Mouse (Mus musculus) midbrain, postnatal 0 days (tissue): Measurements from ENCODE around the gene Fcrls. TPM values are rescaled to one million over a fixed set of nuclear protein-coding genes. Genes with fewer than 3 reads are reported as not detected.
A peak's percentile ranks its signal among the peaks of the same experiment; 100 is the strongest.

Source experiments
- ATAC-seq: fragments of 200-750 bp; cut with Nextera tagmentation; 2 replicates; pipeline ENCODE4 v1.8.0; 2017; ENCODE audit warnings: moderate number of reproducible peaks, mild to moderate bottlenecking, moderate TSS enrichment, moderate library complexity; ENCODE audit not compliant: low FRiP score
- DNase-seq: peaks from one replicate; pipeline ENCODE4 v3.0.0-alpha.2; 2015; ENCODE audit warnings: low spot score
- H3K27ac ChIP-seq: fragments of 300-500 bp; sonication (generic); 2 replicates; pipeline ENCODE4 v1.5.1; 2014; ENCODE audit warnings: low read depth, mild to moderate bottlenecking, low read length, mixed read lengths
- H3K27me3 ChIP-seq: fragments of 300-500 bp; sonication (generic); 2 replicates; pipeline ENCODE4 v1.6.1; 2014; ENCODE audit warnings: low read length, control low read depth, mixed read lengths; ENCODE audit not compliant: insufficient read depth
- H3K36me3 ChIP-seq: fragments of 300-500 bp; sonication (generic); 2 replicates; pipeline ENCODE4 v1.6.1; 2014; ENCODE audit warnings: low read length, control low read depth, mixed read lengths; ENCODE audit not compliant: insufficient read depth
- H3K4me1 ChIP-seq: fragments of 300-500 bp; sonication (generic); 2 replicates; pipeline ENCODE4 v1.6.1; 2014; ENCODE audit warnings: mild to moderate bottlenecking, control low read depth, antibody characterized with exemption, low read length, mixed read lengths; ENCODE audit not compliant: insufficient read depth
- H3K4me2 ChIP-seq: fragments of 300-500 bp; sonication (generic); 2 replicates; pipeline ENCODE4 v1.6.1; 2014; ENCODE audit warnings: low read depth, mild to moderate bottlenecking, low read length, mixed read lengths; ENCODE audit not compliant: poor library complexity, severe bottlenecking
- H3K4me3 ChIP-seq: fragments of 300-500 bp; sonication (generic); 2 replicates; pipeline ENCODE4 v1.5.1; 2014; ENCODE audit warnings: low read depth, mild to moderate bottlenecking, low read length, moderate library complexity
- H3K9ac ChIP-seq: fragments of 300-500 bp; sonication (generic); replicated peaks from 2 replicates; pipeline ENCODE4 v1.6.1; 2014; ENCODE audit warnings: mild to moderate bottlenecking, low read length, moderate library complexity, mixed read lengths; ENCODE audit not compliant: poor library complexity, severe bottlenecking
- H3K9me3 ChIP-seq: fragments of 300-500 bp; sonication (generic); 2 replicates; pipeline ENCODE4 v1.6.1; 2016; ENCODE audit warnings: low read length, control low read depth
- CTCF ChIP-seq: IDR thresholded peaks from 2 replicates; pipeline ENCODE4 v1.5.1; 2016; ENCODE audit warnings: antibody characterized with exemption, mild to moderate bottlenecking
- WGBS: fragments of 180-500 bp; shearing (Covaris S2); extraction: QIAGEN DNeasy Blood & Tissue Kit; methylation state at CpG from one replicate; pipeline ENCODE4 v1.1.7; 2014; 5-methylcytosine and 5-hydroxymethylcytosine counted together
- polyA plus RNA-seq: library from polyadenylated mRNA; unstranded; fragments of >200 nt; fragmentation: Nextera tagmentation; extraction: Ambion mirVana; gene quantifications from 2 replicates; pipeline ENCODE4 v1.2.1, GENCODE M21; 2015
- total RNA-seq: library from RNA; depleted of rRNA; stranded (reverse); fragments of >200 nt; gene quantifications from 2 replicates; pipeline ENCODE4 v1.2.3, GENCODE M21; 2014

Gene Fcrls
- total and polyA plus RNA-seq, 2 experiments from 2014 or later: 13.7 to 15.6 TPM

DNA sequence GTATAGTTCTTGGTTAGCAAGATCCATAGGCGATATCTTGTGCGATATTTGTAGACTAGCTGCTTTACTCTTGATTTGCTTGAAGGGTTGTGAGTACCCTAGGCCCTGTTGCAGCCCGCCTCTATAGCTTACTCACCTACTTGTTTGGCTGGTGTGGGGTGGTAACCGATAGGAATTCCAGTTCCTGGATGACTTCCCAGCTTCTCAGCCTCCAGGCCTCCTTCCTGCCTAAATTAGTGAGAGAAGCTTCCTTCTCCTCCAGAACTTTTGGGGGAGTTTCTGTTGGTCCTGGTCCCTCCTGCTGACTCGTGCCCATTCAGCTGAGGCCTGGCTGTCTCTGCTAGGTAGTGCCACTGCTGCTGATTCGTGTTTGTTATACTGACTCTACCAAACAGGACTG, 14.0 kb downstream of the Fcrls start:
- ATAC-seq (no peak), DNase-seq (no peak)
- 86% methylated on average over 6 of the region's 6 CpGs for WGBS

DNA sequence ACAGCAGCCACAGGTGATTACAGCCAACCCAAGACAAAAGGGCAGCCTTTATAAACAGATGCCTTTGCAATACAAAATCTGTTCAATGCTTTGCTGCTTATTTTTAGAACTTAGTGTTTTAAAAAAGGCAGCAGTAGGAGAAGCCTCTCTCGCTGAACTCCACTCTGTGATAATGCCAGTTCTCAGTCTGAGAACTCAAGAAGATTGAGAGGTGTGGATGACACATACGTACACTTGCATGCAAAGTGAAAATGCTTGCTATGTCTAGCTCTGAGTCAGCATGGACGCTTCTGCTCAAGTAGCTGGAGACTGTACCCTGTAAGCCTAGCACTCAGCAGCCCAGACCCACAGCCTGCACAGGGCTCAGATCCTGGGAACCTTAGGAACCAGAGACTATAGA, 16.2 kb downstream of the Fcrls start:
- Histone ChIP-seq H3K4me2 (no peak overlapping the region), H3K36me3 (no peaks in the 10 kb centered on the region), H3K9ac (no peak overlapping the region), H3K9me3 (no peaks in the 10 kb centered on the region), H3K27ac (no peak overlapping the region), H3K4me1 (no peaks in the 10 kb centered on the region), H3K27me3 (no peaks in the 10 kb centered on the region), H3K4me3 (no peak overlapping the region)
- ATAC-seq (no peak), DNase-seq (no peak)
- TF ChIP-seq CTCF: no peak
- 71% methylated on average over 3 of the region's 3 CpGs for WGBS

More for the DNA sequence above, 14.0 kb downstream of the Fcrls start:
- Histone ChIP-seq H3K4me3 (no peak overlapping the region), H3K9ac (no peak overlapping the region), H3K27ac (no peak overlapping the region), H3K9me3 (no peaks in the 10 kb centered on the region), H3K27me3 (no peaks in the 10 kb centered on the region), H3K4me2 (no peak overlapping the region), H3K36me3 (no peaks in the 10 kb centered on the region), H3K4me1 (no peaks in the 10 kb centered on the region)
- TF ChIP-seq CTCF: no peak

DNA sequence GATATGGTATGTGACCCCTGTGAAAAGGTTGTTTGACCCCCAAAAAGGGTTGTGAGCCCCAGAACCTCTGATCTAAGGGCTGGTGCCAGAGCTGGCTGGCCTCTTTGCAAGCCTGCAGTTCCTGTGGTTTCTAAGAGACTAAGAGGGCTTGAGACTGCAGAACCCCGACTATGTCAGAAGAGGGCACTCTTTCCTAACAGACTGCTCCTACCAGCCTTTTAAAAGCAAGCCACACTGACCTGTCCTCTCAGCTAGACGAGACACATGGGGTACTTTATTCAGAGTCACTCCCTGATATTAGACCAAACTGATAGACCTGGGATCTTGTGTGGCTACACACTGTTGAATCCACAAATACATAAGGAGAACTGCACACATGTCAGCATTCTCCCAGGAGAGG, 19.9 kb downstream of the Fcrls start:
- Histone ChIP-seq H3K4me3 (no peak overlapping the region), H3K9ac (no peak overlapping the region), H3K36me3 (no peaks in the 10 kb centered on the region), H3K4me2 (no peak overlapping the region), H3K4me1 (no peaks in the 10 kb centered on the region), H3K9me3 (no peaks in the 10 kb centered on the region), H3K27ac (no peak overlapping the region), H3K27me3 (no peaks in the 10 kb centered on the region)
- no peak; the same call in 1 of the 2 replicates for ATAC-seq
- 0% methylated on average over 2 of the region's 2 CpGs for WGBS
- peak; percentile 87 for TF ChIP-seq CTCF
- DNase-seq: peak; percentile 81

DNA sequence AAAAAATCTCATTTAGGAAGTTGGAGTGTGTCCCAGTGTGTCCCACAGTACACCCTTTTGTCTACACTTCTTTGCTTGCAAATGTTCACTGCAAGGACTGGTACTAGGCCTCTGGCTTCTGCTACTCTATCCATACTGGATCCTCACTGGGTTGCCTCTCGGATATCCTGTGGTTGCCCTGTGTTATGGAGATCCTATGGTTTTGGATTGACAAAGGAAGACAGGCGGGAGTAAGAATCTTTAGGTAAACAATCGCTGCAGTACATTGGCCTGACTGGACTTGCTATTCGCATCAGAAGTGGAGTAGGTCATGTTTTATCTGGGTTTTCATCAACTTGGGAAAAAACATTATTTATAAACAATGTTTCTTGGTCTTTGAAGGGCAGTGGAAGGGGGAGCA, 22.6 kb downstream of the Fcrls start:
- DNase-seq: no peak
- no peak for ATAC-seq
- H3K9me3 ChIP-seq: no peaks in the 10 kb centered on the region
- no peak for TF ChIP-seq CTCF
- no peak overlapping the region for H3K9ac ChIP-seq
- no peak overlapping the region for H3K27ac ChIP-seq
- WGBS: 71% methylated on average over 4 of the region's 4 CpGs
- no peaks in the 10 kb centered on the region for H3K27me3 ChIP-seq
- H3K36me3 ChIP-seq: no peaks in the 10 kb centered on the region
- no peak overlapping the region for H3K4me2 ChIP-seq
- no peaks in the 10 kb centered on the region for H3K4me1 ChIP-seq
- H3K4me3 ChIP-seq: no peak overlapping the region

DNA sequence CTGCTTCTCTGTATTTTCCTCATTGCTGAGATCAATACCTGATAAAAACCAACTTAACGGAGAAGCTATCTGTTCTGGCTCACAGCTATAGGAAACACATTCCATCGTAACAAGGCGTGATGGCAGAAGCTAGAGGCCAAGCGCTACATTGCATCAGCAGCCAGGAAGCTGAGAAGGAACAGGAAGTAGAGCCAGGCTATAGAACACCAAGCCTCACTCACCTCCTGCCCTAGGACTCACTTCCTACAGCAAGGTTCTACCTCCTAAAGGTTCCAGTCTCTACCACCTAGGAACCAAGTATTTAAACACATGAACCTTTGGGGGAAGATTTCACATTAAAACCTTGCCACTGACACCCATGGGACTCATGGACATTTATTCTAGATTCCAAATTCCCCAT, 39.9 kb downstream of the Fcrls start:
- Histone ChIP-seq H3K4me2 (no peak overlapping the region), H3K27me3 (no peaks in the 10 kb centered on the region), H3K4me3 (no peak overlapping the region), H3K4me1 (no peaks in the 10 kb centered on the region), H3K36me3 (no peaks in the 10 kb centered on the region), H3K27ac (no peak overlapping the region), H3K9me3 (no peaks in the 10 kb centered on the region), H3K9ac (no peak overlapping the region)
- ATAC-seq (no peak), DNase-seq (no peak)
- no peak for TF ChIP-seq CTCF
- 89% methylated on average over 4 of the region's 4 CpGs for WGBS

- WGBS: 79% methylated on average over 5 of the region's 5 CpGs
- no peak for ATAC-seq
- no peak overlapping the region for H3K27ac ChIP-seq
- no peak overlapping the region for H3K4me2 ChIP-seq
- peak; percentile 48 for DNase-seq
- H3K9me3 ChIP-seq: no peaks in the 10 kb centered on the region
- H3K4me1 ChIP-seq: no peaks in the 10 kb centered on the region
- no peak for TF ChIP-seq CTCF
- H3K27me3 ChIP-seq: no peaks in the 10 kb centered on the region
- H3K4me3 ChIP-seq: no peak overlapping the region
- no peaks in the 10 kb centered on the region for H3K36me3 ChIP-seq
- H3K9ac ChIP-seq: no peak overlapping the region
Observed at GRCm38 (mm10) chr3:87222346-87222745, 41.2 kb downstream of the Fcrls start.

DNA sequence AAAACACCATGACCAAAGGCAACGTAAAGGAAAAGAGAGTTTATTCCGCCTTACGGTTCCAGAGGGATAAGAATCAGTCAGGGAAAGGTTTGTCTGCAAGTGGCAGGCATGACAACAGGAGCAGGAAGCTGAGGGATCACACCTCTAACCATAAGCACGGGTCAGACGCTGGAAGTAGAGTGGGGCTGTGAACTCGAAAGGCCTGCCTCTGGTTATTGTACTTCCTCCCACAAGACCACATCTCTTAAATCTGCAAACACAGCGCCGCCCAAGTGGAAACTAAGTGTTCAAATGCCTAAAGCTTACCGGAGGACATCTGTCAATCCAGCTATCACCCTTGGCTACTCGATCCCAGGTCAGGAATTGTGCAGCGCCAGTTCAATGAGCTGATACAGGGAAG, 48.4 kb downstream of the Fcrls start:
- Histone ChIP-seq H3K4me3 (no peak overlapping the region), H3K27ac (no peak overlapping the region), H3K27me3 (no peaks in the 10 kb centered on the region), H3K4me2 (no peak overlapping the region), H3K4me1 (no peaks in the 10 kb centered on the region), H3K9ac (no peak overlapping the region), H3K9me3 (no peaks in the 10 kb centered on the region), H3K36me3 (no peaks in the 10 kb centered on the region)
- 71% methylated on average over 11 of the region's 11 CpGs for WGBS
- no peak for ATAC-seq
- TF ChIP-seq CTCF: no peak
- DNase-seq: no peak
